Mouse (Mus musculus) frontal cortex, postnatal 10 days (tissue): Measurements from ENCODE around the gene Dnajc1.

ENCODE experiments used
- DNase-seq, 2 experiments: peaks; one replicate each; pipeline ENCODE4 v3.0.0; 2022; ENCODE audit warnings: low spot score in 2 of 2, mixed read lengths in 1 of 2

Dnajc1 gene

DNA sequence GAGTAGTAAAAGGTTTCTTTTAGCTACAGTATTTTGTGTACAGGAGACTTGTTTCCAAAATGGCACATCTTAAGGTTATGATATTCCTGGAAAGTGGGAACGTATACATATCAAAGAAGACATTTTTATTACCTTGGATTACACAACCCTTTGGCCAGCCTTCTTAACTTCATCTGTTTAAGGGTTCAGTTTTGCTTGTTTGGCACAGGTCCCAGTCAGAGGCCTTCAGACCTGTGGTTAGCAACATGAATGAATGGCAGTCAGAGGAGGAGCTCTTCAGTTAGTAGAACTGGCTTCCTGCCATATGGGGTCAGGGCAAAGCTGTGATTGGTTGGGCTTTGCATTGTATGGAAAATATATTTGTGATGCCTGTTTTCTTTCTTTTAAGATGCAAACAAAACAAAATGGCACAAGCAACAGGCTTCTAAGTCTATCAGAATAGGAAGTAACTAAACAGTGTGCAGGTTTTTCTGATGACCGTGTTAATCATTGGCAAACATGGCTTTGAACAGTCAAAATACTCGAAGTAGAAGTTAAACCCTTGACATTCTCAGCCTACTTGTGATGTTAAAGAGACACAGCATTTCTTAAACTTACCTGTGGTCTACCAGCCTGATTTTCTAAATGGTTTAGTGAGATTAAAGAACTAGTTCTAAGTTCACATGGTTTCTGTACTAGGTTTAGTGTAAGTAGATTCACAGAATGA lies 196.8 kb downstream of the Dnajc1 start:
- DNase-seq = no peak

DNA sequence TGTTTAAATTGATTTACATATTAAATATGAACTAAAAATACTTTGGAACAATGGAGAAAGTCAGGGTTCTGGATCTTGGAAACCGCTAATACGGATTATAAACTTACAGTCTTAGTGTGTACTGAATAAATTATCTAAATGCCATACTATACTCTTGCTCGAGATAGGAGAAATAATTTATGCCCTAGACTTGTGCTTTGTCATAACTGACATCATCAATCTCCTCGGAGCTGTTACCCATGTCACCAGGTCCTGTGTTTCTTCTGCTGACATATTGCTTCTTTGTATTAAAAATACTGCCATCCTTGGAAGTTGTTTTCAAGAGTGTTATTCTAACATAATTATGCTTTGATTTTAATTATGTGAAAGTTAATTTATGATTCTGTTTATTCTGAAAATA lies 197.3 kb downstream of the Dnajc1 start:
- DNase-seq = no peak

DNA sequence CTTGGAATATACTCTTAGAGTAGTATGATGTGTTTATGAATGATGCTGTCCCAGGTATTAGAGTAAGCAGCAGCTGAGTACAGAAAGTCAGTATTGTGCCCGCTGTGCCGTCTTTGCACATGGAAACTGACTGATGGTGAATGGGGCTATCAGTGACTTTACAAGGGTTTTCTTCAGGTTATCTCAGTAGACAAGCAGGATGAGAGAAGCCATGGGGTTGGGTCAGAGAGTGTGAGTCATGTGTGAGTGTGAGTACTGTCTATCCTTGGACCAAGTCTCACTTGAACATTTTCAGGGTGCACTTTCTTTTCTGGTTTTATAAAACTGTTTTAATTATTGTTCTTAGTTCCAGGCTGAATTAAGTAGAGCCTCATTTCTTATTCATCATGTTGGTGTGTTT lies 204.3 kb downstream of the Dnajc1 start:
- DNase-seq = no peak

DNA sequence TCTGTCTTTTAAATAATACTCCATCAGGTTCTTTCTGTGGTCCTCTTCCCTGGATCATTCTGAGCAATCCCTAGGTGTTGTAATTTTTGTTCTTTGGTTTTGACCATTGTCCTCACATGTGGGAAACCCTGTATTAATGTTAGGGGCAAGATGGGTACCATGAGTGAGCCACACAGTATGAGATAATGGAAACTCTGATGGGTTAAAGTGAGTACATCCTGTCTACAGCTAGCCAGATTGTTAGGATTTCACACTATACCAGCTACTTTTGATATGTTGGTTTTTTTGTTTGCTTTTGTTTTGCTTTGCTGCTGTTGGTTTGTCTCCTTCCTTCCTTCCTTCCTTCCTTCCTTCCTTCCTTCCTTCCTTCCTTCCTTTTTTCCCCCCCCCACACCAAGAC lies 209.6 kb downstream of the Dnajc1 start:
- DNase-seq = no peak

GRCm38 (mm10) chr2:18181631-18182030 lies 211.0 kb downstream of the Dnajc1 start:
- no peak for DNase-seq

DNA sequence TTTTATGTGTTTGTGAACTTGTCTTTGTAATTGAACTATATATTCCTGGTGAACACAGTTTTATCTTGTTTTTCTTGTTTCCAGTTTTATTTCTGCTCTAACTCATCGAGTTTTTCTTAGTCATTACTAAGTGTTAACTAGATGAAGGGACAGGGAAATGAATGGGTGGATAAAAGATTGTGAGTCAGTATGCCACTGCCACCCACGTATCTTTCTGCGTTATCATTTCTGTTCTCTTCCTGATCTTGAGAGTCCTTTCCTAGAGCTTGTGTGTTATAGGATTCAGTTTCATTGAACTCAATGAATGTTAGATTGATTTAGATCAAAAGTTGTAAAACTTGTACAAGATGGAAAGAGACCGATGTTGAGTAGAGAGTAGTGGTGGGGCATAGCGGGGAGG lies 212.3 kb downstream of the Dnajc1 start:
- no peak for DNase-seq

- no peak for DNase-seq
These were observed 216.4 kb downstream of the Dnajc1 start for GRCm38 (mm10) chr2:18176235-18176634.

- no peak for DNase-seq
These were observed 217.4 kb downstream of the Dnajc1 start for GRCm38 (mm10) chr2:18175234-18175633.

DNA sequence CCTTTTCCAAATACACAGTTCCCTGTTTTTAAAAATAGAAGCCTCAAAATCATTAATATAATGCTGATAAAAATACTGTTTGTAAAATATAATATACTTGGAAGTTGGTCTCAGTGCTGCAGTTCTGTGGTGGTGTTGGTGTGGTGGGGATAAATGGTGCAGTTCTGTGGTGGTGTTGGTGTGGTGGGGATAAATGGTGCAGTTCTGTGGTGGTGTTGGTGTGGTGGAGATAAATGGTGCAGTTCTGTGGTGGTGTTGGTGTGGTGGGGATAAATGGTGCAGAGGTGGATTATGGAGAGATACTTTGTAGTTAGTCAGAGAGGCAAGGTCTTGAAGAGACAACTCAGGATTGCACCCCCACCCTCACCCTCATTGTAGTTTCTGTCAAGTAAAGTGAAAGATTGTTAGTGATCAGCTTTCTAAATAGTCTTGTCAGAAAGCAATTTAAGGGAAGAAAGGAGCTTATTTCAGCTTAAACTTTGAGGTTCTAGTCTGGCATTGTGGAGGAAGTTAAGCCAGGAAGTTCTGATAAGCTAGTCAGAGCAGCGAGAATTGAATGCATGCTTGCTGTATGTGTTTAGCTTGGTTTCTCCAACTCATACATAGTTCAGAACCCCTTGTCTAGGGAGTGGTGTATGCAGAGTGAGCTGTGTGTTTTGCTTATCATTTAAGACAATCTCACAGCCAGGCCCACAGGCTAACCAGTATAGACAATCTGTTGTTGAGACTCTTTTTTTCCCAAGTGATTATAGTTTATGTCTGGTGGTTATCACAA lies 223.3 kb downstream of the Dnajc1 start:
- DNase-seq = no peak

- DNase-seq = no peak
These were observed 227.1 kb downstream of the Dnajc1 start for GRCm38 (mm10) chr2:18165511-18165910.

DNA sequence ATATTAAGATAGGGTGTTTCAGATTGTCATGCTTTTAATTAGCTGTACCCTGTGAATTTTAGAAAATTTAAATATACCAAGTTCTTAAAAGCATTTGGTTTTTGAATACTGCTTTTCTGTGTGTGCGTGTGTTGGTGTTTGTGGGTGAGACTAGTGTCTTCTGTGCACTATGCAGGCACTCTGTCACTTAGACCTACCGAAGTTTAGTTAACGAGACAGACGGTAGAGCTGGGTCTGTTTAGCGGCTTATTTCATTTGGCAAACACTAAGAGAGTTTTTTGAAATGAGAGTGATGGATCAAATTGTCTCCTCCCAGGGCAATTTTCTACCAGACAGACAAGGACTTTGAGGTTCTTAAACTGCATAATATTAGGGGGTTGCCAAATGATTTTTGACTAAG lies 231.6 kb downstream of the Dnajc1 start:
- no peak for DNase-seq

DNA sequence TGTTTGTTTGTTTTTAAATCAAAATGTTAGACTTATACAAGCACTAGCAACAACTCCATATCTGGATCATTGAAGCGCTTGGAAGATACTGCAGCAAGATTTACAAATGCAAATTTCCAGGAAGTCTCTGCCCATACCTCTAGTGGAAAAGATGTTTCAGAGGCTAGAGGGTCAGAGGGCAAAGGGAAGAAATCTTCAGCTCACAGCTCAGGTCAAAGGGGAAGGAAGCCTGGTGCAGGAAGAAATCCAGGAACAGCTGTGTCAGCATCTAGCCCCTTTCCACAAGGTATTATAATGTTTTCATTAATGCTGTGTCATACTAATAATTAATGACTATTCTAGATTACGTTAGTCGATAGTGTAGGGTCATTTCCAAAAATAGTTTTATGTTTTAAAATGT lies 233.2 kb downstream of the Dnajc1 start:
- DNase-seq = no peak

DNA sequence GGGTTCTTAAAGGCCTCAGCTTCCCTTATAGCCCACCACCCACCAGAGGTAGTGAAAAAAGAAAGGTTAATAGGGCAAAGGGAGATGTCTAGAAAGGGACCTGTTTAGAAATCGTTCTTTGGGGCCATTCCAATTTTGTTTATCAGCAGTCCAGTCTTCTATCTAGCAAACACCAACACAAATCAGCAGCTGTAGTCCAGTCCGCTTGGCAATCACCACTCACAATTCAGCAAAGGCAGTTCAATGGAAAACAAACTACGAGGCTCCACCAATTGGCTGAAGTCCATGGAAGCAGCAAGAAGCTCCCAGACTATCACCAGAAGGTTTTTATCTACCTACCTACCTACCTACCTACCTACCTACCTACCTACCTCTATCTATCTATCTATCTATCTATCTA lies 236.5 kb downstream of the Dnajc1 start:
- DNase-seq = no peak
